Mouse (Mus musculus): ENCODE measurements around the gene Gnl2. TPM values are rescaled to one million over a fixed set of nuclear protein-coding genes. Genes with fewer than 3 reads are reported as not detected.

Gnl2 gene
- polyA plus RNA-seq, 1 experiment from 2014 or later: 66.1 TPM

DNA sequence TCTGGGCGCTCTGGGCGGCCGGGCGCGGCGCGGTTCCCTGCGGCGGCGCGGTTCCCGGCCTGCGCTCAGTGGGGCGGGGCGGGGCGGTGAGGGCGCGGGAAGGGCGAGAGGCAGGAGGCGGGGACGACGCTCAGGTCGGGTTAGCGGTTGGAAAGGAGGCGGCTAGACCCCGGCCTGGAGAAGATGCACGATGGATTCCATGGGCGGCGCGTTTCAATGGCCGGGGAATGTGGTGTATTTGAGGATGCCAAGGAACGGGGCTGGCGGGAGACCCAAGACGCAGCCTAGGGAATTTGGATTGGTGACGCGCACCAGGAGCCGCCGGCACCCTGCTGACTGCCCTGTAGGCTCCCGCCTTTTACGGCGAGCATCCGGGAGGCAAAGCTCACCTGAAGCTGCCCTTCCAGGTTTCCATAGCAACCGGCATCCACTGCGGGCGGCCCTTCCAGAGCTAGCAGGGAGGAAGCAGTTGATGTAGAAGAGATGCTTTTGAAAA, 69.0 kb downstream of the Gnl2 start:
- DNase-seq (ENCODE audit: low spot score) (peak; percentile 85), ATAC-seq (replicated peaks; ENCODE audit: low FRiP score, low read depth) (peak; percentile 93)
- no peak for TF ChIP-seq CTCF (IDR thresholded peaks at IDR 0.05; ENCODE audit: low read depth)
- under 1% methylated on average over 44 of the region's 45 CpGs for WGBS
- H3K27me3 ChIP-seq (ENCODE audit: insufficient read depth, low read length): no peaks in the 10 kb centered on the region
- H3K4me3 ChIP-seq (replicated peaks; ENCODE audit: low read depth, low read length): peak overlapping the region; percentile 85
- no peaks in the 10 kb centered on the region for H3K9me3 ChIP-seq (replicated peaks; ENCODE audit: low read length)
- peaks cover 5% of the 10 kb centered on the region; the same call in 1 of the 2 replicates for H3K4me1 ChIP-seq (replicated peaks; ENCODE audit: insufficient read depth, low read length)
- peak overlapping the region; percentile 66 for H3K4me2 ChIP-seq (ENCODE audit: low read length)
- H3K27ac ChIP-seq: peak overlapping the region; percentile 97
- H3K9ac ChIP-seq (ENCODE audit: low read depth, low read length): peak overlapping the region; percentile 88
- peaks cover 21% of the 10 kb centered on the region for H3K36me3 ChIP-seq (ENCODE audit: insufficient read depth, low read length)

DNA sequence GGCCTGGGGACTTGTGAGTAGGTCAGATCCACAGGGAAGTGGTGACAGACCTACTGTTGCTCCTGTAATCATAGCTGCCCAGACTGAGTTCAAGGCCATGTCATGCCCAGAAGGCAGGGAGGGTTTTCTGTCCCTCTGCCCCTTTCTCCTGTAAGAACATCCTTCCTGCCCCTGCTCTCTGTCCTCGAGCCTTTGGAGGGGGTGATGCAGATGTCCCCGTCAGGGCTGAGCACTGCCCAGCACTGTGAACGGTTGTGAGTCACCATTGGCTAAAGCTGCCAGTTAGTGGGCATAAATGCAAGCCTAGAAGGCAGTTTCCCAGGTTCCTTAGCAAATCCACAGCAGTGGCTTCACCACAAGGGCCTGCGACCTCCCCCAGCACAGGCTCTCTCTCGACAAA, 76.6 kb downstream of the Gnl2 start:
- no peak overlapping the region for H3K27ac ChIP-seq
- no peak overlapping the region for H3K4me2 ChIP-seq (ENCODE audit: low read length)
- H3K36me3 ChIP-seq (ENCODE audit: insufficient read depth, low read length): peaks cover 26% of the 10 kb centered on the region
- no peak overlapping the region for H3K4me3 ChIP-seq (replicated peaks; ENCODE audit: low read depth, low read length)
- ATAC-seq (replicated peaks; ENCODE audit: low FRiP score, low read depth) (no peak), DNase-seq (ENCODE audit: low spot score) (no peak)
- no peak overlapping the region for H3K9ac ChIP-seq (ENCODE audit: low read depth, low read length)
- no peaks in the 10 kb centered on the region for H3K4me1 ChIP-seq (replicated peaks; ENCODE audit: insufficient read depth, low read length)
- TF ChIP-seq CTCF (IDR thresholded peaks at IDR 0.05; ENCODE audit: low read depth): no peak
- H3K9me3 ChIP-seq (replicated peaks; ENCODE audit: low read length): no peaks in the 10 kb centered on the region
- no peaks in the 10 kb centered on the region for H3K27me3 ChIP-seq (ENCODE audit: insufficient read depth, low read length)
- WGBS: 94% methylated on average over 5 of the region's 5 CpGs

GRCm38 (mm10) chr4:125096066-125096465, 79.7 kb downstream of the Gnl2 start:
- no peak for TF ChIP-seq CTCF (IDR thresholded peaks at IDR 0.05; ENCODE audit: low read depth)
- no peak for ATAC-seq (replicated peaks; ENCODE audit: low FRiP score, low read depth)
- H3K9ac ChIP-seq (ENCODE audit: low read depth, low read length): no peak overlapping the region
- no peaks in the 10 kb centered on the region for H3K4me1 ChIP-seq (replicated peaks; ENCODE audit: insufficient read depth, low read length)
- no peaks in the 10 kb centered on the region for H3K9me3 ChIP-seq (replicated peaks; ENCODE audit: low read length)
- no peak overlapping the region for H3K4me3 ChIP-seq (replicated peaks; ENCODE audit: low read depth, low read length)
- 95% methylated on average over 5 of the region's 5 CpGs for WGBS
- H3K27me3 ChIP-seq (ENCODE audit: insufficient read depth, low read length): no peaks in the 10 kb centered on the region
- DNase-seq (ENCODE audit: low spot score): no peak
- no peak overlapping the region for H3K4me2 ChIP-seq (ENCODE audit: low read length)
- H3K36me3 ChIP-seq (ENCODE audit: insufficient read depth, low read length): peaks cover 4% of the 10 kb centered on the region; the same call in 1 of the 2 replicates
- H3K27ac ChIP-seq: no peak overlapping the region

GRCm38 (mm10) chr4:125097412-125097811, 81.0 kb downstream of the Gnl2 start:
- DNase-seq (ENCODE audit: low spot score) (no peak), ATAC-seq (replicated peaks; ENCODE audit: low FRiP score, low read depth) (no peak)
- no peak for TF ChIP-seq CTCF (IDR thresholded peaks at IDR 0.05; ENCODE audit: low read depth)
- H3K36me3 ChIP-seq (ENCODE audit: insufficient read depth, low read length): peaks cover 4% of the 10 kb centered on the region; the same call in 1 of the 2 replicates
- H3K9ac ChIP-seq (ENCODE audit: low read depth, low read length): no peak overlapping the region
- no peaks in the 10 kb centered on the region for H3K27me3 ChIP-seq (ENCODE audit: insufficient read depth, low read length)
- H3K4me2 ChIP-seq (ENCODE audit: low read length): no peak overlapping the region
- WGBS: 44% methylated on average over 4 of the region's 4 CpGs
- no peak overlapping the region for H3K4me3 ChIP-seq (replicated peaks; ENCODE audit: low read depth, low read length)
- H3K27ac ChIP-seq: no peak overlapping the region
- H3K9me3 ChIP-seq (replicated peaks; ENCODE audit: low read length): no peaks in the 10 kb centered on the region
- H3K4me1 ChIP-seq (replicated peaks; ENCODE audit: insufficient read depth, low read length): no peaks in the 10 kb centered on the region

- peak; percentile 63; the same call in 1 of the 2 replicates for ATAC-seq (replicated peaks; ENCODE audit: low FRiP score, low read depth)
- TF ChIP-seq CTCF (IDR thresholded peaks at IDR 0.05; ENCODE audit: low read depth): peak; percentile 95
Observed at GRCm38 (mm10) chr4:125099458-125099857, 83.1 kb downstream of the Gnl2 start.

DNA sequence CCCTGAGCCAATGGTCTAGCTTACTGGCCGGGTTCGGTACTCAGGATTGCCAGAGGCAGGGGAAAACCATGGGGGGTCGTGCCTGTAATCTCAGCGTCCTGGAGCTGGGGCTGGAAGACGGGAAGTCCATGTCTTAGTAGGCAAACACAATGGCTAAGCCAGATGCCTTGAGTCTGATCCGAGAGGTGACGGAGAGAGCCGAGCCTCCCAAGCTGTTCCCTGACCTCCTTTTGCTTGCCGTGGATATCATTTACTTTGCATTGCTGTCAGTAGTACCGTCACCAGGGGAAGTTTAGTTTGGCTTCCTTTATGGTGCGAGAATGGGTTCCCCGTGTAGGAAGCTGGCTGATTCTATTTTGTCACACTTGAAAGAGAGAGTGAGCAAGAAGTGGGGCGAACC, 84.9 kb downstream of the Gnl2 start:
- 0 out of 2 replicates have a peak, but pooled peaks cover 13% of the 10 kb centered on the region for H3K36me3 ChIP-seq (ENCODE audit: insufficient read depth, low read length)
- ATAC-seq (replicated peaks; ENCODE audit: low FRiP score, low read depth): no peak
- TF ChIP-seq CTCF (IDR thresholded peaks at IDR 0.05; ENCODE audit: low read depth): no peak
- no peaks in the 10 kb centered on the region for H3K4me1 ChIP-seq (replicated peaks; ENCODE audit: insufficient read depth, low read length)
- H3K4me2 ChIP-seq (ENCODE audit: low read length): no peak overlapping the region
- H3K4me3 ChIP-seq (replicated peaks; ENCODE audit: low read depth, low read length): no peak overlapping the region
- H3K27me3 ChIP-seq (ENCODE audit: insufficient read depth, low read length): no peaks in the 10 kb centered on the region
- no peak overlapping the region for H3K9ac ChIP-seq (ENCODE audit: low read depth, low read length)
- no peak for DNase-seq (ENCODE audit: low spot score)
- H3K27ac ChIP-seq: no peak overlapping the region
- H3K9me3 ChIP-seq (replicated peaks; ENCODE audit: low read length): no peaks in the 10 kb centered on the region
- WGBS: 77% methylated on average over 13 of the region's 13 CpGs

More at GRCm38 (mm10) chr4:125099458-125099857, 83.1 kb downstream of the Gnl2 start:
- Histone ChIP-seq H3K4me2 (ENCODE audit: low read length) (no peak overlapping the region), H3K4me3 (replicated peaks; ENCODE audit: low read depth, low read length) (no peak overlapping the region), H3K4me1 (replicated peaks; ENCODE audit: insufficient read depth, low read length) (no peaks in the 10 kb centered on the region), H3K36me3 (ENCODE audit: insufficient read depth, low read length) (0 out of 2 replicates have a peak, but pooled peaks cover 4% of the 10 kb centered on the region), H3K27ac (no peak overlapping the region), H3K9ac (ENCODE audit: low read depth, low read length) (no peak overlapping the region), H3K9me3 (replicated peaks; ENCODE audit: low read length) (no peaks in the 10 kb centered on the region), H3K27me3 (ENCODE audit: insufficient read depth, low read length) (no peaks in the 10 kb centered on the region)
- peak; percentile 85 for DNase-seq (ENCODE audit: low spot score)
- 12% methylated on average over 8 of the region's 8 CpGs for WGBS

Other genes starting within 250 kb of the Gnl2 start
- 11.3 and 14.8 TPM in 2 replicates for gene Mtf1, start 214.5 kb upstream of the Gnl2 start, polyA plus RNA-seq (2015; fragmentation: Nextera tagmentation; extraction: Ambion mirVana)
- 35.1 and 39.2 TPM in 2 replicates for gene Yrdc, start 165.9 kb upstream of the Gnl2 start, polyA plus RNA-seq (2015; fragmentation: Nextera tagmentation; extraction: Ambion mirVana)
- gene 1110065P20Rik, start 165.4 kb upstream of the Gnl2 start, polyA plus RNA-seq (2015; fragmentation: Nextera tagmentation; extraction: Ambion mirVana): 65.1 and 80.9 TPM in 2 replicates
- 0.34 and 0.36 TPM in 2 replicates for gene Maneal, start 154.4 kb upstream of the Gnl2 start, polyA plus RNA-seq (2015; fragmentation: Nextera tagmentation; extraction: Ambion mirVana)
- gene Epha10, start 135.7 kb upstream of the Gnl2 start, polyA plus RNA-seq (2015; fragmentation: Nextera tagmentation; extraction: Ambion mirVana): not detected in 2 replicates
- 7.4 and 8.3 TPM in 2 replicates for gene 9930104L06Rik, start 79.5 kb upstream of the Gnl2 start, polyA plus RNA-seq (2015; fragmentation: Nextera tagmentation; extraction: Ambion mirVana)
- 42.8 and 53.9 TPM in 2 replicates for gene Cdca8, start 77.3 kb upstream of the Gnl2 start, polyA plus RNA-seq (2015; fragmentation: Nextera tagmentation; extraction: Ambion mirVana)
- gene Rspo1, start 30.2 kb upstream of the Gnl2 start, polyA plus RNA-seq (2015; fragmentation: Nextera tagmentation; extraction: Ambion mirVana): 13.6 and 17.4 TPM in 2 replicates
- 0.05 and 0.14 TPM in 2 replicates for gene Dnali1, start 49.1 kb downstream of the Gnl2 start, polyA plus RNA-seq (2015; fragmentation: Nextera tagmentation; extraction: Ambion mirVana)
- 25.2 and 26.0 TPM in 2 replicates for gene Snip1, start 50.1 kb downstream of the Gnl2 start, polyA plus RNA-seq (2015; fragmentation: Nextera tagmentation; extraction: Ambion mirVana)
- gene Meaf6, start 68.5 kb downstream of the Gnl2 start, polyA plus RNA-seq (2015; fragmentation: Nextera tagmentation; extraction: Ambion mirVana): 49.5 and 50.8 TPM in 2 replicates
- gene Zc3h12a, start 111.3 kb downstream of the Gnl2 start, polyA plus RNA-seq (2015; fragmentation: Nextera tagmentation; extraction: Ambion mirVana): 0.59 and 0.78 TPM in 2 replicates

Measured in kidney, postnatal 0 days (tissue).